Comparison of ENCODE assay signal across 9 mouse cellular contexts in genomic region chr4:130878273-130879047, GRCm38 (mm10). TPM values are rescaled to one million over a fixed set of nuclear protein-coding genes. Genes with fewer than 3 reads are reported as not detected.
A peak's percentile ranks its signal among the peaks of the same experiment; 100 is the strongest.
DNase-seq lines count a peak whose midpoint lies in the region; ATAC-seq and TF ChIP-seq lines count a peak whose summit lies in the region.
"Had no signal": no experiment of that assay in that cellular context is flagged by ENCODE, and none has a peak within 500 bp of the region (broad histone marks: within the 10 kb centered on the region; RNA-seq: fewer than 3 reads in every experiment).

No protein-coding gene starts in this region.

- H3K27me3 ChIP-seq in embryonic facial prominence, embryonic 14.5 days (replicated peaks; ENCODE audit: control insufficient read depth, insufficient read depth, low read length) = peaks cover 5% of the 10 kb centered on the region; the same call in 1 of the 2 replicates
- peaks cover 13% of the 10 kb centered on the region for H3K27me3 ChIP-seq in heart, embryonic 11.5 days (ENCODE audit: control insufficient read depth, insufficient read depth, low read length)
- peaks cover 19% of the 10 kb centered on the region for H3K27me3 ChIP-seq in kidney, embryonic 15.5 days
- peaks cover 6% of the 10 kb centered on the region for H3K27me3 ChIP-seq in myocyte (ENCODE audit: control insufficient read depth, insufficient read depth, insufficient read length)
- H3K27me3 ChIP-seq: Patski had no signal

- peak overlapping the region; percentile 78 for H3K27ac ChIP-seq in embryonic facial prominence, embryonic 14.5 days (replicated peaks; ENCODE audit: low read depth, low read length)
- peak overlapping the region; percentile 29; the same call in 1 of the 2 replicates for H3K27ac ChIP-seq in heart, embryonic 11.5 days (ENCODE audit: low read depth, low read length)
- H3K27ac ChIP-seq in kidney, embryonic 15.5 days = peak overlapping the region; percentile 67

- H3K9me3 ChIP-seq in embryonic facial prominence, embryonic 14.5 days (ENCODE audit: control insufficient read depth, low read length) = no peaks in the 10 kb centered on the region
- H3K9me3 ChIP-seq in heart, embryonic 11.5 days (replicated peaks; ENCODE audit: control insufficient read depth, low read length) = no peaks in the 10 kb centered on the region
- H3K9me3 ChIP-seq in kidney, embryonic 15.5 days (replicated peaks) = no peaks in the 10 kb centered on the region

- H3ac ChIP-seq in myocyte (ENCODE audit: control insufficient read depth, insufficient read length) = no peak overlapping the region

- 3% methylated on average over 19 of the region's 21 CpGs for WGBS in embryonic facial prominence, embryonic 14.5 days
- 9% methylated on average over 21 of the region's 21 CpGs for WGBS in heart, embryonic 11.5 days (ENCODE audit: insufficient replicate concordance)
- 3% methylated on average over 21 of the region's 21 CpGs for WGBS in kidney, embryonic 15.5 days

- peak overlapping the region; percentile 24 for H3K4me3 ChIP-seq in embryonic facial prominence, embryonic 14.5 days (ENCODE audit: low read depth, low read length)
- H3K4me3 ChIP-seq in heart, embryonic 11.5 days (ENCODE audit: low read depth, low read length) = peak overlapping the region; percentile 30
- peak overlapping the region; percentile 26 for H3K4me3 ChIP-seq in kidney, embryonic 15.5 days (replicated peaks)
- H3K4me3 ChIP-seq in myocyte = no peak overlapping the region

- H3K36me3 ChIP-seq in embryonic facial prominence, embryonic 14.5 days (ENCODE audit: control insufficient read depth, insufficient read depth, low read length) = no peaks in the 10 kb centered on the region
- H3K36me3 ChIP-seq in heart, embryonic 11.5 days (ENCODE audit: control insufficient read depth, insufficient read depth, low read length) = no peaks in the 10 kb centered on the region
- H3K36me3 ChIP-seq in kidney, embryonic 15.5 days = no peaks in the 10 kb centered on the region
- no peaks in the 10 kb centered on the region for H3K36me3 ChIP-seq in myocyte (ENCODE audit: control insufficient read depth, insufficient read depth)

- peaks cover 28% of the 10 kb centered on the region for H3K4me1 ChIP-seq in embryonic facial prominence, embryonic 14.5 days (ENCODE audit: control insufficient read depth, insufficient read depth, low read length)
- H3K4me1 ChIP-seq in heart, embryonic 11.5 days (ENCODE audit: control insufficient read depth, insufficient read depth, low read length) = peaks cover 23% of the 10 kb centered on the region
- peaks cover 29% of the 10 kb centered on the region for H3K4me1 ChIP-seq in kidney, embryonic 15.5 days

- peak overlapping the region; percentile 44 for H3K9ac ChIP-seq in embryonic facial prominence, embryonic 14.5 days (ENCODE audit: low read depth, low read length)
- peak overlapping the region; percentile 46; the same call in 1 of the 2 replicates for H3K9ac ChIP-seq in heart, embryonic 11.5 days (ENCODE audit: low read depth, low read length)
- H3K9ac ChIP-seq in kidney, embryonic 15.5 days = peak overlapping the region; percentile 36; the same call in 1 of the 2 replicates

- peak overlapping the region; percentile 53 for H3K4me2 ChIP-seq in embryonic facial prominence, embryonic 14.5 days (ENCODE audit: low read depth, low read length)
- peak overlapping the region; percentile 64 for H3K4me2 ChIP-seq in heart, embryonic 11.5 days
- H3K4me2 ChIP-seq in kidney, embryonic 15.5 days = peak overlapping the region; percentile 58
- H3K4me2 ChIP-seq in myocyte (ENCODE audit: low read depth) = peak overlapping the region; percentile 54

- peak; percentile 89 for ATAC-seq in embryonic facial prominence, embryonic 14.5 days (ENCODE audit: low read depth)
- peak; percentile 35; the same call in 1 of the 2 replicates for ATAC-seq in heart, embryonic 11.5 days (replicated peaks; ENCODE audit: insufficient number of reproducible peaks, low FRiP score, low TSS enrichment)
- ATAC-seq in kidney, embryonic 15.5 days (replicated peaks; ENCODE audit: low FRiP score) = peak; percentile 84
- ATAC-seq: Patski had no signal

- DNase-seq in 3T3-L1 (ENCODE audit: low read depth, low spot score) = peak; percentile 85
- DNase-seq in adrenal gland, postnatal 4 days (ENCODE audit: low spot score in 2 of 2) = peak; percentile 72 to 82
- DNase-seq in embryonic facial prominence, embryonic 14.5 days (ENCODE audit: low spot score) = peak; percentile 95
- DNase-seq in liver = peak; percentile 82
- peak; percentile 67 to 89 for DNase-seq in spleen, postnatal 4 days (ENCODE audit: low spot score in 2 of 2)

- H3K79me2 ChIP-seq in myocyte (ENCODE audit: control insufficient read depth, insufficient read depth) = no peaks in the 10 kb centered on the region

- no peak for TF ChIP-seq POLR2A in myocyte (IDR thresholded peaks at IDR 0.05; ENCODE audit: insufficient read length, low read depth)

TF ChIP-seq in myocyte, 11 proteins besides CTCF, POLR2A, EP300 and RAD21:
- TF ChIP-seq POLR2AphosphoS2 (IDR thresholded peaks at IDR 0.05; ENCODE audit: insufficient read length, low read depth) = no peak
- TF ChIP-seq E2F4 (IDR thresholded peaks at IDR 0.05; ENCODE audit: insufficient read depth) = no peak
- TF ChIP-seq SRF (IDR thresholded peaks at IDR 0.05; ENCODE audit: control insufficient read depth, insufficient read length, low read depth) = no peak
- no peak for TF ChIP-seq MYOD1 (IDR thresholded peaks at IDR 0.05; ENCODE audit: control insufficient read depth in 1 of 3, insufficient read length in 2 of 3, low read depth in 2 of 3)
- TF ChIP-seq TCF3 (IDR thresholded peaks at IDR 0.05; ENCODE audit: insufficient read length, low read depth) = no peak
- no peak for TF ChIP-seq USF1 (IDR thresholded peaks at IDR 0.05; ENCODE audit: low read depth)
- TF ChIP-seq MAX (IDR thresholded peaks at IDR 0.05; ENCODE audit: low read depth) = no peak
- TF ChIP-seq CEBPB (IDR thresholded peaks at IDR 0.05; ENCODE audit: insufficient read depth, poor library complexity, severe bottlenecking) = no peak

RNA-seq across cellular contexts. Expression of gene Laptm5, which starts 34.5 kb away (rescaled TPM):
- 10 to 100 TPM; 21.4 to 29.3 TPM for total RNA-seq in adrenal gland, postnatal 4 days (2021)
- 74.2 and 76.1 TPM in 2 replicates for polyA plus RNA-seq in embryonic facial prominence, embryonic 14.5 days (2014; fragmentation: Nextera tagmentation; extraction: Ambion mirVana)
- 15.0 and 18.2 TPM in 2 replicates for polyA plus RNA-seq in heart, embryonic 11.5 days (2014; fragmentation: Nextera tagmentation; extraction: Ambion mirVana)
- polyA plus RNA-seq in kidney, embryonic 15.5 days (2015; fragmentation: Nextera tagmentation; extraction: Ambion mirVana) = 25.5 and 28.9 TPM in 2 replicates
- polyA plus RNA-seq in myocyte (2012; fragmentation: generic; extraction: Trizol) = 0.06 TPM
- polyA plus RNA-seq: Patski had no signal

Comparison
In these comparisons a context has a peak if more than half of its experiments do, and no peak if none do; other contexts are left out.
1. ATAC-seq: peak in every context shown above with its lines; median percentile 89 in embryonic facial prominence, embryonic 14.5 days; 84 in kidney, embryonic 15.5 days; 35 in heart, embryonic 11.5 days.
2. RNA of gene Laptm5, which starts 34.5 kb away (polyA plus RNA-seq): 74.2 to 76.1 TPM in embryonic facial prominence, embryonic 14.5 days, 25.5 to 28.9 TPM in kidney, embryonic 15.5 days and 15.0 to 18.2 TPM in heart, embryonic 11.5 days; 0.06 TPM in myocyte (single experiment); every median in the first group is over 10 times any median in the second.
3. Peak in every context shown above with its lines, with median percentiles within 50 percentile points of each other: DNase-seq, H3K27ac ChIP-seq, H3K4me2 ChIP-seq and H3K9ac ChIP-seq.